Mouse (Mus musculus): ENCODE measurements around the gene Scin.

GRCm38 (mm10) chr12:40035506-40035905, 98.5 kb downstream of the Scin start:
- TF ChIP-seq POLR2A (IDR thresholded peaks at IDR 0.05; ENCODE audit: insufficient read length, low read depth) (no peak), TCF12 (IDR thresholded peaks at IDR 0.05; ENCODE audit: insufficient read depth, poor library complexity, severe bottlenecking) (no peak)

All from myocyte (in vitro differentiated cells).